Mouse (Mus musculus) activated CD4-positive, CD25-positive, alpha-beta regulatory T cell (primary cell): ENCODE measurements around the gene Ntrk1. TPM values are rescaled to one million over a fixed set of nuclear protein-coding genes. Genes with fewer than 3 reads are reported as not detected.

Source experiments
- polyA plus RNA-seq, 2 experiments: library from polyadenylated mRNA; unstranded; fragments of 100-300 nt; shearing (Covaris generic); gene quantifications; one replicate each; pipeline ENCODE4 v1.2.1; 2017

Ntrk1 gene
- under 1 TPM in 1 of 2 experiments, not detected in 1; 0.23 TPM for polyA plus RNA-seq

DNA sequence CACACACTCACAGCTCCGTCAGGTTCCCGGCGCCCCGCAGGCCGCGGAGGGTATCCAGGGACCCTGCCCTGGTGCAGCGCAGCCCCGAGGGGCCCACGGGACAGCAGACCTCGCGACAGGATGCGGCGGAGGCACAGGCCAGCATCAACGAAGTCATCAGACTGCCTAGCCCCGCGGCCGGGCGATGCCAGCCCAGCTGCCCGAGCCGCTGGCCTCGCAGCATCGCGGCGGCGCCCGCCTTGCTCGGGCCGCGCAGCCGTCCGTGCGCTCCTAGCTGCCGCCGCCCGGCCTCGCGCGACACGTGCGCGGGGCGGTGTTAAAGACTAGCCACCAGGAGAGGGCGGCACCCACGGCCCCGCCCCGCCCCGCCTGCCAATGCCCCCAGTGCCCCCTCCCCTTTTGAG, at the start of gene Ntrk1:
Ntrk1 (minus strand) TSS at position 241 of the 404 bp plus-strand sequence.

DNA sequence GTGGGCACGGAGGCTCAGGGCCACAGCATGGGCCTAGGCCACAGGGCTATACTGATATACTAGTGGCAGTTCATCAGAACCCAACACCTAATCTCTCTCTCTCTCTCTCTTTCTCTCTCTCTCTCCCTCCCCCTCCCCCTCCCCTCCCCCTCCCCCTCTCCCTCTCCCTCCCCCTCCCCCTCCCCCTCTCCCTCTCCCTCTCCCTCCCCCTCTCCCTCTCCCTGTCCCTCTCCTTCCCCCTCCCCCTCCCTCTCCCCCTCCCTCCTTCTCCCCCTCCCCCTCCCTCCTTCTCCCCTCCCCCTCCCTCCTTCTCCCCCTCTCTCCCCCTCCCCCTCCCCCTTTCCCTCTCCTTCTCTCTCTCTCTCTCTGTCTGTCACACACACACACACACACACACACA, 29.2 kb upstream of the Ntrk1 start, which contains the start of gene Pear1:
Pear1 (minus strand) TSS at position 101 of the 400 bp plus-strand sequence.

GRCm38 (mm10) chr3:87796736-87797334, 1.9 kb upstream of the Ntrk1 start, which contains the start of gene Insrr:
Gene Insrr (plus strand): TSS chr3:87796951.

DNA sequence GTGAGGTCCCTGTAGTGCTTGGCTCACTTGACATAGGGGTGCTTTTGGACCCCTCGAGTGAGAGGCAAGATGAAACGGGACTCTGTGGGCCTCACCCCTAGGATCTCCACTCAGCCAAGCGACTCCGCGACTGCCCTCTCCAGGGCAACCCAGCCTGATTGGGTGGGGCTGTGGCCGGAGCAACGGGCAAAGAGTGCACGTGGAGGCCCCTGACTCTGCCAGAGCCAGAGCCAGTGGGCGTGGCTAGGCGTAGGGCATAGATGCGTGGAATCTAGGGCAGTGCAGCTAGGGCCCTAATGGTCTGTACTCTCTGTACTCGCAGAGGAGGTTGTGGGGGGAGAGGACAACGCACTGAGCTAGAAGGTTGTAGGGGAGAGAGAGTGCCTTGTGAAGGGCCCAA, 46.5 kb downstream of the Ntrk1 start, which contains the start of gene Lrrc71:
Lrrc71 (minus strand) TSS at position 195 of the 400 bp plus-strand sequence.

Other genes with a start within 250 kb of the Ntrk1 start
- gene Arhgef11, start 177.6 kb downstream of the Ntrk1 start, polyA plus RNA-seq, result 10 to 100 TPM in 1 of 2 experiments, 1 to 10 TPM in 1; 9.1 to 15.9 TPM
- under 1 TPM in 1 of 2 experiments, not detected in 1; 0.78 TPM for gene Lrrc71, start 46.5 kb downstream of the Ntrk1 start, polyA plus RNA-seq
- gene Insrr, start 1.8 kb upstream of the Ntrk1 start, polyA plus RNA-seq, result under 1 TPM; 0.34 to 0.94 TPM
- gene Pear1, start 29.1 kb upstream of the Ntrk1 start, polyA plus RNA-seq, result 10 to 100 TPM; 24.8 to 77.5 TPM
- gene Sh2d2a, start 51.6 kb upstream of the Ntrk1 start, polyA plus RNA-seq, result 100 to 1,000 TPM; 228 to 330 TPM
- 10 to 100 TPM; 13.8 to 16.3 TPM for gene Prcc, start 90.4 kb upstream of the Ntrk1 start, polyA plus RNA-seq
- gene Hdgf, start 111.2 kb upstream of the Ntrk1 start, polyA plus RNA-seq, result 100 to 1,000 TPM; 146 to 171 TPM
- gene Mrpl24, start 124.3 kb upstream of the Ntrk1 start, polyA plus RNA-seq, result 100 to 1,000 TPM; 105 to 156 TPM
- gene Isg20l2, start 135.2 kb upstream of the Ntrk1 start, polyA plus RNA-seq, result 10 to 100 TPM; 35.7 to 42.3 TPM
- 10 to 100 TPM; 18.7 to 20.8 TPM for gene Rrnad1, start 135.6 kb upstream of the Ntrk1 start, polyA plus RNA-seq
- gene Crabp2, start 153.5 kb upstream of the Ntrk1 start, polyA plus RNA-seq, result under 1 TPM in 1 of 2 experiments, not detected in 1; 0.63 TPM
- under 1 TPM in 1 of 2 experiments, not detected in 1; 0.15 TPM for gene Nes, start 175.9 kb upstream of the Ntrk1 start, polyA plus RNA-seq
- gene Bcan, start 205.1 kb upstream of the Ntrk1 start, polyA plus RNA-seq, result not detected
- gene Hapln2, start 232.4 kb upstream of the Ntrk1 start, polyA plus RNA-seq, result not detected
- 10 to 100 TPM; 16.3 to 32.1 TPM for gene Gpatch4, start 247.9 kb upstream of the Ntrk1 start, polyA plus RNA-seq